Mouse (Mus musculus) testis, adult 2 months (tissue): ENCODE results near the gene Gm10354. TPM values are rescaled to one million over a fixed set of nuclear protein-coding genes. Genes with fewer than 3 reads are reported as not detected.
A peak's percentile ranks its signal among the peaks of the same experiment; 100 is the strongest.
"Not testable (repeated sequence)": the region's sequence is repeated elsewhere in the genome, so short reads cannot be mapped to it uniquely, and the experiment has no call there.

Experiments
- H3K27ac ChIP-seq: fragments of 200-500 bp; 2 replicates; pipeline ENCODE4 v1.5.1; 2012; ENCODE audit warnings: low read depth, low read length; ENCODE audit not compliant: control insufficient read depth, insufficient read depth
- H3K27me3 ChIP-seq: fragments of 200-500 bp; 2 replicates; pipeline ENCODE4 v1.6.1; 2012; ENCODE audit warnings: mild to moderate bottlenecking, low read length, moderate library complexity; ENCODE audit not compliant: control insufficient read depth, insufficient read depth
- H3K36me3 ChIP-seq: fragments of 200-500 bp; 2 replicates; pipeline ENCODE4 v1.6.1; 2012; ENCODE audit warnings: mild to moderate bottlenecking, low read length; ENCODE audit not compliant: control insufficient read depth, insufficient read depth
- H3K4me1 ChIP-seq: fragments of 200-500 bp; 2 replicates; pipeline ENCODE4 v1.6.1; 2012; ENCODE audit warnings: low read length; ENCODE audit not compliant: control insufficient read depth, insufficient read depth
- H3K4me3 ChIP-seq: fragments of 200-500 bp; 2 replicates; pipeline ENCODE4 v1.5.1; 2012; ENCODE audit warnings: low read depth, mild to moderate bottlenecking, low read length, moderate library complexity, mixed read lengths; ENCODE audit not compliant: control insufficient read depth
- polyA plus RNA-seq: library from polyadenylated mRNA; depleted of rRNA; stranded (reverse); fragments of >200 nt; gene quantifications from 2 replicates; pipeline ENCODE4 v1.2.3, GENCODE M21; 2012

The Gm10354 gene
- polyA plus RNA-seq, 1 experiment, result 13.0 TPM

DNA sequence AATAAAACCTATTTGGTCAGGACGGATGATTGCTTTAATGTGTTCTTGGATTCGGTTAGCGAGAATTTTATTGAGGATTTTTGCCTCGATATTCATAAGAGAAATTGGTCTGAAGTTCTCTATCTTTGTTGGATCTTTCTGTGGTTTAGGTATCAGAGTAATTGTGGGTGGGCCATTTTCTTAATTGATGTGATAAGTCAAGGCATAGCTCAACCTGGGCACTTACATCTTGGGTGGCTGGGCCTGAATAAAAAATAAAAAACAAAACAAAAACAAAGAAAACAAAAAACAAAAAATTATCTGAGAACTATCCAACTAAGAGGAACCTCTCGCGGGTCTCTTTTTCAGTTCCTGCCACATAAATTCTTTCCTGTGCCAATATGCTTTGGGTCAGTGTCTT is 15.4 kb upstream of the Gm10354 start:
- H3K4me3 ChIP-seq, result not testable (repeated sequence)

DNA sequence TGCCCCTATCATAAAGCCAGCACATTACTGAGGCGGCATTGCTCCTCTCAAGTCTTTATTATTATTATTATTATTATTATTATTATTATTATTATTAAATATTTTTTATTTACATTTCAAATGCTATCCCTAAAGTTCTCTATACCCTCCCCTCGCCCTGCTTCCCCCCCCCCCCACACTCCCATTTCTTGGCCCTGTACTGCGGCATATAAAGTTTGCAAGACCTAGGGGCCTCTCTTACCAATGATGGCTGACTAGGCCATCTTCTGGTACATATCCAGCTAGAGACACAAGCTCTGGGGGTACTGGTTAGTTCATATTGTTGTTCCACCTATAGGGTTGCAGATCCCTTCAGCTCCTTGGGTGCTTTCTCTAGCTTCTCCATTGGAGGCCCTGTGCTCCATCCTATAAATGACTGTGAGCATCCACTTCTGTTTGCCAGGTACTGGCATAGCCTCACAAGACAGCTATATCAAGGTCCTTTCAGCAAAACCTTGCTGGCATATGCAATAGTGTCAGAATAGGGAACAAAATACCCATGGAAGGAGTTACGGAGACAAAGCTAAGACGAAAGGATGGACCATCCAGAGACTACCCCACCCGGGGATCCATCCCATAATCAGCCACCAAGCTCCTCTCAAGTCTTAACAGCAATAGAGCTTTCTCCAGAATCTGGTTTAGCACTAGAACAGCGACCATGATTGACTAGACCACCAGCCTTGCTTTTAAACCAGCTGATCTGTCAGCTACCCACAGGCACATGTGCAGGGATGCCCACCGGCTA is 11.8 kb upstream of the Gm10354 start:
- H3K27ac ChIP-seq, H3K27me3 ChIP-seq, H3K4me1 ChIP-seq, H3K4me3 ChIP-seq, H3K36me3 ChIP-seq: not testable (repeated sequence)

More for the DNA sequence above, 15.4 kb upstream of the Gm10354 start:
- H3K36me3 ChIP-seq, H3K4me1 ChIP-seq, H3K27me3 ChIP-seq, H3K27ac ChIP-seq: not testable (repeated sequence)

DNA sequence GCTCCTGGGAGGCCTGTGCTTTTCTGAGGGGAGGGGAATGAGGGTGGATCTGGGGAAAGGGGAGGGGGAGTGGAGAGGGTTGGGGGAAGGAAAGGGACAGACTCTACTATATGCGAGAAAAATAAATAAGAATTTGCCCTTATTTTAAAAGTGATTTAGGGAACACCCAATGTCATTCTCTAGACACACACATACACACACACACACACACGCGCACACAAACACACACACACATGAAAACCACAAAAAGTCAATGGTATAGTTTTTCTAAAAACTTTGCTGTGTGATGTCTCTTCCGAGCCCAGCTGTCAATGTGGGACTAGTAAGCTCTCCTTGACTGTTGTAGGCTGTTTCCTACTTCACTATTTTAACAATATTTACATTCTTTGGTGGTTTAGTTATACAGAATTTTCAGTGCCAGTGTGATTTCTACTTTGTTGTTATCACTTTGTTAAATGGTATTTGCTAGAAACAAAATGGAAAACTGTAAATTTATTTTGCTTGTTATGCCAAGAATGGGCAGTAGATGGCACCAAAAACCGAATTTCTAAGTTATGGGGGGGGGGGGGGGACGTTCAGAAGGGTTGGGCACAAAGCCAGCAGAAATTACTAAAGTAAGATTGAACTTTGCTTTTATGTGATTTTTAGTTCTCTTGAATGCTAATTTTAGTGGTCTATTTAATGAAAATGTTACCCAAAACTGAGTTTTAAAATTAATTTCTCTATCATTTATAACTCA is 8.1 kb upstream of the Gm10354 start:
- not testable (repeated sequence) for H3K4me3 ChIP-seq, H3K4me1 ChIP-seq, H3K27ac ChIP-seq, H3K36me3 ChIP-seq, H3K27me3 ChIP-seq

DNA sequence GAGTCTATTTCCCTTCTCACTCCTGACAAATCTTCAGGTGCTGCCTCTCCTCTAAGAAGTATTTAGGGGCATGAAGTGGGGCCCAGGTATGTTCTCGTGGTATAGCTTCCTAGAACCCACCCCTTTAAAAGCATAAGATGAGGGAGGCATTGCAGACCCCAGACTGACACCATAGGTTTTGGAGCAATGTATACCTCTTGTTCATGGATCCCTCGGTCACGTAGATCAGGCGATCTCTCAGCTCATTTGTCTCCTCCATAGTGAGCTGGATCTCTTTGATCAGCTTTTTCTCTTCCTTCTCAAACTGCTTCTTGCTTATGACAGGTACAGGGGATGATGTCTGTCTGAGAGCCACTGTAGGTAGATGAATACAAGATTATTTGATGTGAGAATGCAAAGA is 1.4 kb downstream of the Gm10354 start:
- H3K27me3 ChIP-seq, H3K4me1 ChIP-seq, H3K36me3 ChIP-seq, H3K27ac ChIP-seq: not testable (repeated sequence)
- H3K4me3 ChIP-seq, result peak overlapping the region; percentile 69

DNA sequence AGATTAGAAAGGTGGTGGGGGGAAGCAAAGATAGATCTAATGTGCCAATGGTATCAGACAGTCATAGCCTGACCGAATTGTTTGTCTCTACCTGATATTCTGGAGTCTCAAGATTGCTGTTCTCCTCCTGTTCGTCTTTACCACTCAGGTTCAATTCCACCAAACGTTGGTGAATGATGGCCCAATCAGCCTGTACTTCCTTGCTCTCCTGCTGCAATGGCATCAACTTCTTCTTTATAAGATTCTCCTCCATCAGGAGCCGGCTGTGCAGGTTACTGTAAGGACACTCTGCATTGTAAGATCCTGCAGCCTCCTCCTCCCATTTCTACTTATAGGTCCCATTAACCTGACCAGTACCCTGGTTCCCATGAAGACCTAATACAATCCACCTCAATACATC is 3.4 kb downstream of the Gm10354 start:
- not testable (repeated sequence) for H3K27me3 ChIP-seq, H3K27ac ChIP-seq, H3K36me3 ChIP-seq, H3K4me3 ChIP-seq, H3K4me1 ChIP-seq

DNA sequence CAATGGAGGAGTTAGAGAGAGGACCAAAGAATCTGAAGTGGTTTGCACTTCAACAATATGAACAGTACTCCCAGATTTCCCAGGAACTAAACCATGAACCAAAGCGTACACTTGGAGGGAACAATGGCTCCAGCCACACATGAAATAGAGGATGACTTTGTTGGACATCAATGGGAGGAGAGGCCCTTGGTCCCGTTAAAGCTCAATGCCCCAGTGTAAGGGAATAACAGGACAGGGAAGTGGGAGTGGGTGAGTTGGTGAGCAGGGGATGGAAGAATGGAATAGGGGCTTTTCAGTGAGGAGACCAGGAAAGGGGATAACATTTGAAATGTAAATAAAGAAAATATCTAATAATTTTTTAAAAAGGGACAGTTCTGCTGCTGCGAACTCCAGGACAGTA is 5.9 kb downstream of the Gm10354 start:
- not testable (repeated sequence) for H3K27ac ChIP-seq, H3K36me3 ChIP-seq, H3K27me3 ChIP-seq, H3K4me1 ChIP-seq, H3K4me3 ChIP-seq

DNA sequence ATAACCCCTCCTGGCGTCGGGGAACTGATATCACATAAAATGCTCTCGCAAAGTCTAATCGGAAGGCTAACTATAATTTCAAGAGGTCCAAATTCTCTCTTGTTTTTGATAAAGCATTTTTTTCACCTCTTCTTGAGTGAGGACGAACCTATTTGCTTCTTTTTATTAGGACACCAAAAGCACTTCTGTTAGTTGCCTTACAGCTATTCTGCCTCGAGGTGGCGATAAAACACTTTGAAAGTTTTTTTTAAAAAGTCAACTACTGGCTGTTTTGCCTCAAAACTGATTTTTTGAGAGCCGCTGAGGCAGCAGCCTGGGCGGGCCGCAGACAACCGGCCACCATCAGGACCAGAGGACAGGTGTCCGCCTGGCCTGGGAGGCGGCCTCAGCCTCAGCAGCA is 14.9 kb downstream of the Gm10354 start:
- H3K4me3 ChIP-seq, H3K27me3 ChIP-seq: not testable (repeated sequence)

DNA sequence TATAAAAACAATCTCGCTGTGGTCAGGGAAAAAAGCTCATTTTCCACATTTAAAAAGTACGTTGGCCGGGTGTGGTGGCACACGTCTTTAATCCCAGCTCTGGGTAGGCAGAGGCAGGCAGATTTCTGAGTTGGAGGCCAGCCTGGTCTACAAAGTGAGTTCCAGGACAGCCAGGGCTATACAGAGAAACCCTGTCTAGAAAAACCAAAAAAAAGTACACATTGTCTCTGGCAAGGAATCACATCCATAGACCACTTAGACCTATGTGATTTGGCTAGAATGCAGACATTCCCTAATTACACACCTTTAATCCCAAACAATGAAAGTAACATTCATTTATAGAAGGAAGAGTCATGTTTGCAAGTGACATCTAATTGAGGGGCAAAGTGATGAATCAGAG is 17.2 kb downstream of the Gm10354 start:
- not testable (repeated sequence) for H3K27ac ChIP-seq, H3K36me3 ChIP-seq, H3K27me3 ChIP-seq, H3K4me3 ChIP-seq, H3K4me1 ChIP-seq

More for the DNA sequence above, 14.9 kb downstream of the Gm10354 start:
- H3K36me3 ChIP-seq, H3K4me1 ChIP-seq, H3K27ac ChIP-seq: not testable (repeated sequence)

DNA sequence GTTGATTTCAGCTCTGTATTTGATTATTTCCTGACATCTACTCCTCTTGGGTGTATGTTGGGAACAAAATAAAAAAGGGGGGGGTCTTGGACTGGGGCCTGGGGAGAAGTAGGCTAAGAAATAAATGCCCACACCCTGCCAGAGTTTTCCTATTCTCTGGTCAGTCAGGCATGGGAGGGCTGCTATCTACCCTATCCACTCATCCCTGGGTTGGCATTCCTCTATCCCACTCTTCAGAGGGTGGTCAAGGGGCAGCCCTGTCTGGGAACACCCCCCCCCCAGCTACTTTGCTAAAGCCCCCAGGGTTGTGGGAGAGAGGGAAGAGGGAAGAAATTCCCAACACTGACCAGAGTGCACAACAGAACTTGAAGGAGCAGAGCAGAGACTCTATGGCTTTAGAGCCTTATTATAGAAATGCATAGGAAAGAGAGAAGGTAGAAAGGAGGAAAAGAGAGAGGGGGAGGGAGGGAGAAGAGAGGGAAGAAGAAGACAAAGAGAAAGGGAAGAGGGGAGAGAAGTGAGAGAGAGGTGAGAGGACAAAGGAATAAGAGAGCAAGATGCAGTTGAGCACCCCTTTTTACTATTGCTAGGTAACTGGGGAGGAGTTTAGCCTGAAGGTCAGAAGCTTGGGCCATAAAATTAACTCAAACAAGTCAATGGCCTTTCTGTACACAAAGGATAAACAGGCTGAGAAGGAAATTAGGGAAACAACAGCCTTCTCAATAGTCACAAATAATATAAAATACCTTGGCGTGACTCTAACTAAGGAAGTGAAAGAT is 22.6 kb downstream of the Gm10354 start:
- H3K36me3 ChIP-seq, result not testable (repeated sequence)

DNA sequence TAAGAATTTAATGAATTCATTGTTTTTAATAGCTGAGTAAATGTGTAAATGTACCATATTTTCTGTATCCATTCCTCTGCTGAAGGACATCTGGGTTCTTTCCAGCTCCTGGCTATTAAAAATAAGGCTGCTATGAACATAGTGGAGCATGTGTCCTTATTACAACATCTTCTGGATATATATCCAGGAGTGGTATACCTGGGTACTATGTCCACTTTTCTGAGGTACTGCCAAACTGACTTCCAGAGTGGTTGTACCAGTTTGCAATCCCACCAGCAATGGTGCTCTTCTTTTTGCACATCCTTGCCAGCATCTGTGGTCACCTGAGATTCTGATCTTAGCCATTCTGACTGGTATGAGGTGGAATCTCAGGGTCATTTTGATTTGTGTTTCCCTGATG is 25.1 kb downstream of the Gm10354 start:
- not testable (repeated sequence) for H3K4me1 ChIP-seq, H3K27me3 ChIP-seq, H3K36me3 ChIP-seq, H3K27ac ChIP-seq, H3K4me3 ChIP-seq

More for the DNA sequence above, 22.6 kb downstream of the Gm10354 start:
- not testable (repeated sequence) for H3K4me3 ChIP-seq, H3K4me1 ChIP-seq, H3K27ac ChIP-seq, H3K27me3 ChIP-seq

DNA sequence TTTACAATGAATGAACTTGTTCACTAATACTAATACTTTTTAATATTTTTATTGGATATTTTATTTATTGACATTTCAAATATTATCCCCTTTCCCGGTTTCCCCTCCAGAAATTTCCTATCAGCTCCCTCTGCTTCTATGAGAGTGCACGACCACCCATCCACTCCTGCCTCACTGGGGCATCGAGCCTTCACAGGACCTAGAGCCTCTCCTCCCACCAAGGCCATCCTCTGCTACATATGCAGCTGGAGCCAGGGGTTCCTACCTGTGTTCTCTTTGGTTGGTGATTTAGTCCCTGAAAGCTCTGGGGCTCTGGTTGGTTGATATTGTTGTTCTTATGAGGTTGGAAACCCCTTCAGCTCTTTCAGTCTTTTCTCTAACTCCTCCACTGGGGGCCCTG is 26.0 kb downstream of the Gm10354 start:
- not testable (repeated sequence) for H3K4me3 ChIP-seq, H3K27ac ChIP-seq, H3K4me1 ChIP-seq, H3K27me3 ChIP-seq, H3K36me3 ChIP-seq
